Mouse (Mus musculus): ENCODE results near the gene Ltbp1. TPM values are rescaled to one million over a fixed set of nuclear protein-coding genes. Genes with fewer than 3 reads are reported as not detected.
A peak's percentile ranks its signal among the peaks of the same experiment; 100 is the strongest.

Ltbp1 gene
- total and polyA plus RNA-seq, 3 experiments, result 2.3 to 6.4 (median 2.5) TPM

DNA sequence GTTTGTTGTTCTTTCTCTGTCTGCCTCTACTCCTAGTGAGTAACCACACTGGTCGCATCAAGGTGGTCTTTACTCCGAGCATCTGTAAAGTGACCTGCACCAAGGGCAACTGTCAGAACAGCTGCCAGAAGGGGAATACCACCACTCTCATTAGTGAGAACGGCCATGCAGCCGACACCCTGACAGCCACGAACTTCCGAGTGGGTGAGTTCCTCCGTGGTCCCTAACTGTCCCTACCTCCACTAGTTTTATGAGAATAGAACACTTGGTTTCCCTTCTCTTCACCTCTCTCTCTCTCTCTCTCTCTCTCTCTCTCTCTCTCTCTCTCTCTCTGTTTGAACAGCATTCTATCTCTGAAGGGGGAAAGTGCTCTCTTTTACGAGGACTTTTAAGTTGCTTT lies 173.6 kb downstream of the Ltbp1 start:
- H3K4me3 ChIP-seq (replicated peaks in 1 of 3; ENCODE audit: low read depth in 2 of 3, low read length in 2 of 3, poor library complexity in 1 of 3), result peak overlapping the region in 1 of 3 experiments; percentile 39
- no peak for DNase-seq (ENCODE audit: extremely low read depth)
- H3K4me2 ChIP-seq (ENCODE audit: insufficient read depth, low read depth, poor library complexity, severe bottlenecking), result peak overlapping the region; percentile 80
- H3K9ac ChIP-seq (ENCODE audit: insufficient read depth, low read depth), result no peak overlapping the region; the same call in 1 of the 2 replicates
- in situ Hi-C loops (cut with MboI; ENCODE audit: low pct_ligation_motif_present, low pct_unique_long_range_greater_than_20kb, low sequenced_read_pairs) (no loop called here), dilution Hi-C loops (cut with MboI; ENCODE audit: extremely low pct_ligation_motif_present, extremely low pct_unique_long_range_greater_than_20kb, low sequenced_read_pairs) (no loop called here)
- peaks cover 16 to 75% of the 10 kb centered on the region in 2 experiments for H3K4me1 ChIP-seq (ENCODE audit: control insufficient read depth in 1 of 2, insufficient read depth in 2 of 2)
- no peaks in the 10 kb centered on the region for H3K79me2 ChIP-seq (replicated peaks; ENCODE audit: control insufficient read depth, extremely low read depth, insufficient read depth, poor library complexity, severe bottlenecking)
- H3K36me3 ChIP-seq (replicated peaks in 1 of 2; ENCODE audit: control insufficient read depth in 1 of 2, insufficient read depth in 1 of 2, low read length in 1 of 2), result no peaks in the 10 kb centered on the region
- H3K27ac ChIP-seq (ENCODE audit: insufficient read depth, low read depth), result no peak overlapping the region
- TF ChIP-seq ZNF384 (IDR thresholded peaks at IDR 0.05; ENCODE audit: low read depth, low read length) (no peak), TCF12 (IDR thresholded peaks at IDR 0.05; ENCODE audit: low read depth, low read length) (0 out of 2 replicates have a peak, but pooled peaks have one; percentile 29), JUND (conservative IDR thresholded peaks at IDR 0.05; ENCODE audit: low read depth, low read length) (0 out of 2 replicates have a peak, but pooled peaks have one; percentile 31)
- H3K9me3 ChIP-seq (replicated peaks; ENCODE audit: low read length), result no peaks in the 10 kb centered on the region
- H3K27me3 ChIP-seq (replicated peaks), result no peaks in the 10 kb centered on the region

DNA sequence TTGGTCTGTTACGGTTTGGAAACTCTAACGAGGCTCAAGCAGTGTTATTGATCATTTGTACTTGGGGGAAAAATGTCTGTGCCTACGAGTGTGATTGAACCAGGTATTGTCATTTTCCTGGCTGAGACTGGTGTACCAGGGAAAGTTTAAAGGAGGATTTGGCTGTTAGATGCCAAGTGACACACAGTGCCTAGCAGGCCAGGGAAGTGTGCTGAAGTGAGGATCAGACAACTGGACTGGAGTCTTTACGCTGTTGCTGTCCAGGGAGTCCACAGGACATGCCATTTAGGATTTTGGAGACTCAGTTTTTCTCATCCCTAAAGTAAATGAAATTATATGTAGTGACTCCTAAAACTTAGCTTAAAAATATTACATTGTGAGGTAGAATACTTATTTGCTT lies 174.9 kb downstream of the Ltbp1 start:
- Histone ChIP-seq H3K9ac (ENCODE audit: insufficient read depth, low read depth) (no peak overlapping the region), H3K79me2 (replicated peaks; ENCODE audit: control insufficient read depth, extremely low read depth, insufficient read depth, poor library complexity, severe bottlenecking) (no peaks in the 10 kb centered on the region), H3K27me3 (replicated peaks) (no peaks in the 10 kb centered on the region), H3K9me3 (replicated peaks; ENCODE audit: low read length) (no peaks in the 10 kb centered on the region), H3K4me2 (ENCODE audit: insufficient read depth, low read depth, poor library complexity, severe bottlenecking) (no peak overlapping the region), H3K27ac (ENCODE audit: insufficient read depth, low read depth) (no peak overlapping the region), H3K4me3 (replicated peaks in 1 of 3; ENCODE audit: low read depth in 2 of 3, low read length in 2 of 3, poor library complexity in 1 of 3) (no peak overlapping the region), H3K4me1 (ENCODE audit: control insufficient read depth in 1 of 2, insufficient read depth in 2 of 2) (peaks cover 16 to 62% of the 10 kb centered on the region in 2 experiments), H3K36me3 (replicated peaks in 1 of 2; ENCODE audit: control insufficient read depth in 1 of 2, insufficient read depth in 1 of 2, low read length in 1 of 2) (no peaks in the 10 kb centered on the region)
- in situ Hi-C loops (cut with MboI; ENCODE audit: low pct_ligation_motif_present, low pct_unique_long_range_greater_than_20kb, low sequenced_read_pairs) (no loop called here), dilution Hi-C loops (cut with MboI; ENCODE audit: extremely low pct_ligation_motif_present, extremely low pct_unique_long_range_greater_than_20kb, low sequenced_read_pairs) (no loop called here)
- DNase-seq (ENCODE audit: extremely low read depth), result no peak
- TF ChIP-seq KAT2A (IDR thresholded peaks at IDR 0.05; ENCODE audit: insufficient replicate concordance, low read length) (no peak), ZNF384 (IDR thresholded peaks at IDR 0.05; ENCODE audit: low read depth, low read length) (no peak), ELF1 (IDR thresholded peaks at IDR 0.05; ENCODE audit: low read depth, low read length) (no peak), NELFE (IDR thresholded peaks at IDR 0.05; ENCODE audit: low read depth, low read length) (no peak), MYC (IDR thresholded peaks at IDR 0.05; ENCODE audit: low read depth, low read length) (no peak), HCFC1 (IDR thresholded peaks at IDR 0.05; ENCODE audit: low read depth, low read length) (no peak)

DNA sequence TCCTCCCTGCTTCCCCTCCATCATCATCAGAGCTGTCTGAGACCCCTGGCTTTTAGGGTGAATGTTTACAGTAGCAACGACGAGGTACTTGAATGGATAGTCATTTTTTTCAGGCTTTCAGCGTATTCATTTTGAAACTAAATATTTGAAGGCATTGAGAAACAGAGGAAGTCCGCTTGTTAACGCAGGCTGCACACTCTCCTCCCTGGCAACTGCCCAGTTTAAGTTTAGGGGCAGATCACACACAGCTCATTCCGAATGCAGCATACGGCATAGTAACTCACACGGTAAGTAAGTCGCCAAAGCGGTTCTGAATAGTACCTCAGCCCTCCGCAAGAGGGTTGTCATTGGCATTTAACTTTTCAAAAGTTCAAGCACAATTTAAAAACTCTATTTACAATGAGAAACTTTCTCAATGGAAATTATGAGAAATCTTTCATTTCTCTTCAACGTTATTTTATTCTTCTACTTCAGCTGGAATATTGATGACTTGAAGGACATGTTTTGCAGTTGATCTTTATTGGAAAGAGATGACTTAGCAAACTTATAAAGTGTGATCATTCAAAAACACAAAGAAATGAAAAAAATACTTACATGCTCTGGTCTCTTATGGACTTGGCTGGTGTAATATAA lies 175.7 kb downstream of the Ltbp1 start:
- Histone ChIP-seq H3K27me3 (replicated peaks) (no peaks in the 10 kb centered on the region), H3K9me3 (replicated peaks; ENCODE audit: low read length) (peaks cover 6% of the 10 kb centered on the region), H3K79me2 (replicated peaks; ENCODE audit: control insufficient read depth, extremely low read depth, insufficient read depth, poor library complexity, severe bottlenecking) (no peaks in the 10 kb centered on the region), H3K4me1 (ENCODE audit: control insufficient read depth in 1 of 2, insufficient read depth in 2 of 2) (peaks cover 16 to 61% of the 10 kb centered on the region in 2 experiments), H3K9ac (ENCODE audit: insufficient read depth, low read depth) (no peak overlapping the region), H3K4me2 (ENCODE audit: insufficient read depth, low read depth, poor library complexity, severe bottlenecking) (peak overlapping the region; percentile 51), H3K36me3 (replicated peaks in 1 of 2; ENCODE audit: control insufficient read depth in 1 of 2, insufficient read depth in 1 of 2, low read length in 1 of 2) (no peaks in the 10 kb centered on the region), H3K27ac (ENCODE audit: insufficient read depth, low read depth) (no peak overlapping the region), H3K4me3 (replicated peaks in 1 of 3; ENCODE audit: low read depth in 2 of 3, low read length in 2 of 3, poor library complexity in 1 of 3) (no peak overlapping the region)
- in situ Hi-C loops (cut with MboI; ENCODE audit: low pct_ligation_motif_present, low pct_unique_long_range_greater_than_20kb, low sequenced_read_pairs), result no loop called here
- dilution Hi-C loops (cut with MboI; ENCODE audit: extremely low pct_ligation_motif_present, extremely low pct_unique_long_range_greater_than_20kb, low sequenced_read_pairs), result no loop called here
- DNase-seq (ENCODE audit: extremely low read depth), result peak; percentile 68
- peak; percentile 54; the same call in 1 of the 2 replicates for TF ChIP-seq MAFK (IDR thresholded peaks at IDR 0.05; ENCODE audit: insufficient replicate concordance, low read length)
- 0 out of 2 replicates have a peak, but pooled peaks have one; percentile 68 for TF ChIP-seq E2F4 (IDR thresholded peaks at IDR 0.05; ENCODE audit: insufficient replicate concordance, low read depth, low read length)
- no peak for TF ChIP-seq SIN3A (IDR thresholded peaks at IDR 0.05; ENCODE audit: low read length)
- TF ChIP-seq MEF2A (IDR thresholded peaks at IDR 0.05; ENCODE audit: borderline replicate concordance, low read depth, low read length), result peak; percentile 29; the same call in 1 of the 2 replicates
- no peak for TF ChIP-seq USF2 (conservative IDR thresholded peaks at IDR 0.05; ENCODE audit: low read depth, low read length)
- TF ChIP-seq HCFC1 (IDR thresholded peaks at IDR 0.05; ENCODE audit: low read depth, low read length), result no peak
- no peak for TF ChIP-seq ZMIZ1 (IDR thresholded peaks at IDR 0.05; ENCODE audit: low read depth, low read length)
- no peak for TF ChIP-seq MXI1 (IDR thresholded peaks at IDR 0.05; ENCODE audit: low read depth, low read length)
- peak; percentile 79 for TF ChIP-seq ZNF384 (IDR thresholded peaks at IDR 0.05; ENCODE audit: low read depth, low read length)
- no peak for TF ChIP-seq CHD2 (IDR thresholded peaks at IDR 0.05; ENCODE audit: low read length)
- TF ChIP-seq EP300 (IDR thresholded peaks at IDR 0.05; ENCODE audit: low read length), result peak; percentile 38; the same call in 1 of the 2 replicates
- TF ChIP-seq GABPA (IDR thresholded peaks at IDR 0.05; ENCODE audit: insufficient replicate concordance, low read depth, low read length), result no peak
- no peak for TF ChIP-seq ELF1 (IDR thresholded peaks at IDR 0.05; ENCODE audit: low read depth, low read length)
- peak; percentile 52; the same call in 1 of the 2 replicates for TF ChIP-seq BHLHE40 (IDR thresholded peaks at IDR 0.05; ENCODE audit: low read depth, low read length)
- 0 out of 2 replicates have a peak, but pooled peaks have one; percentile 24 for TF ChIP-seq JUND (conservative IDR thresholded peaks at IDR 0.05; ENCODE audit: low read depth, low read length)
- TF ChIP-seq TBP (conservative IDR thresholded peaks at IDR 0.05; ENCODE audit: low read depth, low read length), result no peak
- TF ChIP-seq MYC (IDR thresholded peaks at IDR 0.05; ENCODE audit: low read depth, low read length), result 0 out of 2 replicates have a peak, but pooled peaks have one; percentile 17
- no peak for TF ChIP-seq NELFE (IDR thresholded peaks at IDR 0.05; ENCODE audit: low read depth, low read length)
- peak in 1 of 2 experiments; percentile 32; a peak in 2 of 4 replicates for TF ChIP-seq CTCF (conservative IDR thresholded peaks at IDR 0.05 in 1 of 2, IDR thresholded peaks at IDR 0.05 in 1 of 2; ENCODE audit: low read depth in 2 of 2, low read length in 2 of 2)
- no peak for TF ChIP-seq USF1 (IDR thresholded peaks at IDR 0.05; ENCODE audit: low read depth, low read length)
- TF ChIP-seq RCOR1 (conservative IDR thresholded peaks at IDR 0.05; ENCODE audit: low read depth, low read length), result no peak

All from CH12.LX (cell line).